Mouse (Mus musculus): ENCODE results near the gene Nrcam. TPM values are rescaled to one million over a fixed set of nuclear protein-coding genes. Genes with fewer than 3 reads are reported as not detected.
"Not testable (repeated sequence)": the region's sequence is repeated elsewhere in the genome, so short reads cannot be mapped to it uniquely, and the experiment has no call there.

The Nrcam gene
- under 1 TPM in 2 of 3 experiments, not detected in 1; 0.08 to 0.24 TPM for polyA plus RNA-seq (2017; shearing (Covaris generic))

- ATAC-seq: no peak
These were observed at the start of gene Nrcam for GRCm38 (mm10) chr12:44328381-44329315. Gene Nrcam, plus strand, starts transcription at chr12:44328885.

- not testable (repeated sequence) for ATAC-seq
These were observed 48.5 kb upstream of the Nrcam start for GRCm38 (mm10) chr12:44280147-44280546.

GRCm38 (mm10) chr12:44281534-44281933, 47.2 kb upstream of the Nrcam start:
- ATAC-seq: no peak

GRCm38 (mm10) chr12:44283378-44283777, 45.3 kb upstream of the Nrcam start:
- no peak for ATAC-seq

- no peak for ATAC-seq
These were observed 41.7 kb upstream of the Nrcam start for GRCm38 (mm10) chr12:44286992-44287391.

GRCm38 (mm10) chr12:44292281-44292680, 36.4 kb upstream of the Nrcam start:
- ATAC-seq: peak; percentile 90

GRCm38 (mm10) chr12:44300793-44301192, 27.9 kb upstream of the Nrcam start:
- ATAC-seq: no peak

- no peak for ATAC-seq
These were observed 24.7 kb upstream of the Nrcam start for GRCm38 (mm10) chr12:44304012-44304411.

GRCm38 (mm10) chr12:44304869-44305268, 23.8 kb upstream of the Nrcam start:
- ATAC-seq: no peak

- ATAC-seq: no peak
These were observed 20.5 kb upstream of the Nrcam start for GRCm38 (mm10) chr12:44308221-44308620.

GRCm38 (mm10) chr12:44315212-44315611, 13.5 kb upstream of the Nrcam start:
- no peak for ATAC-seq

- no peak for ATAC-seq
These were observed 3.6 kb upstream of the Nrcam start for GRCm38 (mm10) chr12:44325091-44325490.

GRCm38 (mm10) chr12:44327452-44327851, 1.2 kb upstream of the Nrcam start:
- ATAC-seq: no peak

GRCm38 (mm10) chr12:44329316-44330215, 881 bp downstream of the Nrcam start:
- ATAC-seq: no peak

GRCm38 (mm10) chr12:44330216-44330719, 1.6 kb downstream of the Nrcam start:
- no peak for ATAC-seq

- ATAC-seq: no peak
These were observed 8.5 kb downstream of the Nrcam start for GRCm38 (mm10) chr12:44337136-44337640.

GRCm38 (mm10) chr12:44338195-44338622, 9.5 kb downstream of the Nrcam start:
- ATAC-seq: no peak

- no peak for ATAC-seq
These were observed 15.4 kb downstream of the Nrcam start for GRCm38 (mm10) chr12:44344075-44344474.

- no peak for ATAC-seq
These were observed 16.6 kb downstream of the Nrcam start for GRCm38 (mm10) chr12:44345251-44345650.

- ATAC-seq: no peak
These were observed 17.5 kb downstream of the Nrcam start for GRCm38 (mm10) chr12:44346143-44346542.

- ATAC-seq: no peak
These were observed 26.4 kb downstream of the Nrcam start for GRCm38 (mm10) chr12:44355116-44355515.

GRCm38 (mm10) chr12:44357460-44357859, 28.8 kb downstream of the Nrcam start:
- ATAC-seq: no peak

- ATAC-seq: no peak
These were observed 29.2 kb downstream of the Nrcam start for GRCm38 (mm10) chr12:44357881-44358280.
